Mouse (Mus musculus) lung, postnatal 25 days (tissue): ENCODE measurements around the gene BC067074.
"Not testable (repeated sequence)": the region's sequence is repeated elsewhere in the genome, so short reads cannot be mapped to it uniquely, and the experiment has no call there.

Experiments used
- DNase-seq: peaks from one replicate; pipeline ENCODE4 v3.0.0; 2022; ENCODE audit warnings: low spot score

The BC067074 gene

GRCm38 (mm10) chr13:113377631-113378030 lies 84.7 kb downstream of the BC067074 start:
- DNase-seq = no peak

GRCm38 (mm10) chr13:113378980-113379410 lies 86.0 kb downstream of the BC067074 start:
- no peak for DNase-seq

GRCm38 (mm10) chr13:113379766-113380309 lies 86.9 kb downstream of the BC067074 start:
- DNase-seq = no peak

- DNase-seq = no peak
Measured at GRCm38 (mm10) chr13:113381710-113382109, 88.8 kb downstream of the BC067074 start.

- DNase-seq = no peak
Measured at GRCm38 (mm10) chr13:113382201-113382600, 89.2 kb downstream of the BC067074 start.

- not testable (repeated sequence) for DNase-seq
Measured at GRCm38 (mm10) chr13:113382770-113383169, 89.8 kb downstream of the BC067074 start.

- no peak for DNase-seq
Measured at GRCm38 (mm10) chr13:113393386-113393785, 100.4 kb downstream of the BC067074 start.

GRCm38 (mm10) chr13:113394591-113394990 lies 101.6 kb downstream of the BC067074 start:
- DNase-seq = no peak

GRCm38 (mm10) chr13:113397006-113397520 lies 104.1 kb downstream of the BC067074 start:
- no peak for DNase-seq

GRCm38 (mm10) chr13:113401373-113402010 lies 108.5 kb downstream of the BC067074 start:
- no peak for DNase-seq

- DNase-seq = no peak
Measured at GRCm38 (mm10) chr13:113403706-113404105, 110.7 kb downstream of the BC067074 start.

- no peak for DNase-seq
Measured at GRCm38 (mm10) chr13:113404172-113404571, 111.2 kb downstream of the BC067074 start.

GRCm38 (mm10) chr13:113409941-113410340 lies 117.0 kb downstream of the BC067074 start:
- DNase-seq = no peak

- no peak for DNase-seq
Measured at GRCm38 (mm10) chr13:113415527-113415926, 122.6 kb downstream of the BC067074 start.

GRCm38 (mm10) chr13:113416986-113417385 lies 124.0 kb downstream of the BC067074 start:
- no peak for DNase-seq

GRCm38 (mm10) chr13:113417757-113418483 lies 125.0 kb downstream of the BC067074 start:
- DNase-seq = peak; percentile 75

- no peak for DNase-seq
Measured at GRCm38 (mm10) chr13:113418632-113419031, 125.7 kb downstream of the BC067074 start.

- no peak for DNase-seq
Measured at GRCm38 (mm10) chr13:113421472-113421871, 128.5 kb downstream of the BC067074 start.

- no peak for DNase-seq
Measured at GRCm38 (mm10) chr13:113423825-113424224, 130.9 kb downstream of the BC067074 start.

- no peak for DNase-seq
Measured at GRCm38 (mm10) chr13:113425907-113426306, 132.9 kb downstream of the BC067074 start.
